Mouse (Mus musculus): ENCODE measurements at regions not wholly inside any gene's neighbourhood (a gene's known extent, or its start where the extent isn't known, plus 50 kb on each side); places are given as distances from the start of the nearest gene placed in this dataset.

- TF ChIP-seq POLR2A (IDR thresholded peaks at IDR 0.05; ENCODE audit: borderline replicate concordance, control insufficient read depth, low read depth, low read length) (no peak), CTCF (IDR thresholded peaks at IDR 0.05; ENCODE audit: control insufficient read depth, insufficient read depth, low read length) (no peak)
Measured at GRCm38 (mm10) chr1:167969545-167969944, 280.5 kb downstream of the Lmx1a start.
